ENCODE assay signal across 7 mouse cellular contexts in the genomic region with DNA sequence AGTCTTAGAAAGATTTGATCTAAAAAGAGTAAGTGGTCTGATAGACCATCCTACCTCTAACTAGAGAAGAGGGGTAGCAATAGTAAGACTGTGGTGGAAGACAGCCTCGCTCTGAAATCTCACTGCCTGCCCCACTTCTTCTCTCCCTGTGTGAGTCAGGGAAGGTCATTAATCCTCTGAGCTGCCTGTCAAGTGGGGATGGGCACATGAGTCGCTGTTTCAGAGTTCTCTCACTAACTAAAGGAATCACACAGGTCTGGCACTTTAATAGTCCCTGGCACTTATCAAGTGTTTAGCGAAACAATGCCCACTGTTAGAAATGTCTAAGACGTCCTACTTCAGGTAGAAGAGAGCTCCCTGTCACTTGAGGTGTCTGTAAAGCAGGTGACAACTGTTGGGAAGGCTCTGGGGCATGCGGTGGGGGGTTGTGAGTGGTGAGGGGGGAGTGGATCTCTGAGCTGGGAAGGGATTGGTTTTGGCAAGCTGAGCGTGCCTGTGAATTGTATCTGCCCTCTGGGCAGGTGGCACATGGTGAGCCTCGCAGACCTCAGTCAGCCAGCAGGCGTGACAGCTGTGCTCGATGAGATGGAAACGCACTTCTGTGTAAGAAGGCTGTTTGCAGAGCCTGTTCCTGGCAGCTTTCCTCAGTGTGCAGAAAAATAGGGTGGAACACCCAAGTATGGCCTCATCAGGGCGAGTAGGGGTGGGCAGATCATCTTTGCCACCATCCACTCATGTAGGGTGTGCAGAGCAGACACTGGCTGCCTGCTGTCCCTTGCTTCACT. TPM values are rescaled to one million over a fixed set of nuclear protein-coding genes. Genes with fewer than 3 reads are reported as not detected.
DNase-seq lines count a peak whose midpoint lies in the region; ATAC-seq lines count a peak whose summit lies in the region.

No protein-coding gene starts in this region.

- H3K36me3 ChIP-seq in forebrain, embryonic 13.5 days (ENCODE audit: poor library complexity, severe bottlenecking), result no peaks in the 10 kb centered on the region
- no peaks in the 10 kb centered on the region for H3K36me3 ChIP-seq in midbrain, embryonic 10.5 days

- H3K4me1 ChIP-seq in forebrain, embryonic 13.5 days, result peaks cover 42% of the 10 kb centered on the region
- peaks cover 21% of the 10 kb centered on the region for H3K4me1 ChIP-seq in midbrain, embryonic 10.5 days

- H3K9me3 ChIP-seq in forebrain, embryonic 13.5 days (replicated peaks), result no peaks in the 10 kb centered on the region
- H3K9me3 ChIP-seq in midbrain, embryonic 10.5 days (replicated peaks), result no peaks in the 10 kb centered on the region

- DNase-seq in right cerebral cortex, postnatal 10 days (ENCODE audit: low spot score in 2 of 2), result peak; percentile 63 to 75
- no peak for DNase-seq in right cerebral cortex, postnatal 25 days
- DNase-seq in midbrain, embryonic 10.5 days (ENCODE audit: low spot score), result peak; percentile 14
- DNase-seq in thymus, postnatal 4 days, result peak; percentile 62
- DNase-seq in gastrocnemius, postnatal 10 days, result no peak
- DNase-seq in ovary, adult 18-20 months (ENCODE audit: low spot score), result no peak

- WGBS in forebrain, embryonic 13.5 days, result 36% methylated on average over 11 of the region's 11 CpGs
- 71% methylated on average over 11 of the region's 11 CpGs for WGBS in midbrain, embryonic 10.5 days

- H3K4me2 ChIP-seq in forebrain, embryonic 13.5 days, result no peak overlapping the region; the same call in 1 of the 2 replicates

- peak; percentile 83 for ATAC-seq in forebrain, embryonic 13.5 days

- peak overlapping the region; percentile 80 for H3K27ac ChIP-seq in forebrain, embryonic 13.5 days
- H3K27ac ChIP-seq in midbrain, embryonic 10.5 days (replicated peaks), result peak overlapping the region; percentile 57

- H3K9ac ChIP-seq in forebrain, embryonic 13.5 days, result no peak overlapping the region

- H3K4me3 ChIP-seq in forebrain, embryonic 13.5 days, result no peak overlapping the region
- no peak overlapping the region for H3K4me3 ChIP-seq in midbrain, embryonic 10.5 days

- no peaks in the 10 kb centered on the region for H3K27me3 ChIP-seq in forebrain, embryonic 13.5 days
- no peaks in the 10 kb centered on the region for H3K27me3 ChIP-seq in midbrain, embryonic 10.5 days (ENCODE audit: low read depth, poor library complexity, severe bottlenecking)

RNA-seq across cellular contexts. Expression of gene Thbs4, which starts 57.9 kb away (rescaled TPM):
- 1.2 and 1.4 TPM in 2 replicates for polyA plus RNA-seq in forebrain, embryonic 13.5 days (2015; fragmentation: Nextera tagmentation; extraction: Ambion mirVana)
- 1.4 and 1.5 TPM in 2 replicates for polyA plus RNA-seq in midbrain, embryonic 10.5 days (2016; fragmentation: Nextera tagmentation; extraction: Ambion mirVana)
- total RNA-seq in gastrocnemius, postnatal 10 days (2021), result 100 to 1,000 TPM; 129 to 131 TPM

Comparison
In these comparisons a context has a peak if more than half of its experiments do, and no peak if none do; other contexts are left out.
1. DNase-seq: peak in right cerebral cortex, postnatal 10 days (2 of 2), midbrain, embryonic 10.5 days (single experiment) and thymus, postnatal 4 days (single experiment); none in right cerebral cortex, postnatal 25 days (single experiment), gastrocnemius, postnatal 10 days (single experiment) and ovary, adult 18-20 months (single experiment).